Mouse (Mus musculus) ZHBTc4 (cell line): ENCODE measurements at regions not wholly inside any gene's neighbourhood (a gene's known extent, or its start where the extent isn't known, plus 50 kb on each side); places are given as distances from the start of the nearest gene placed in this dataset.

Source experiments
- DNase-seq: peaks from one replicate; pipeline ENCODE4 v3.0.0-alpha.2; 2011; ENCODE audit warnings: low read depth, low spot score

- no peak for DNase-seq
These were observed 619.6 kb downstream of the Pom121l12 start for GRCm38 (mm10) chr11:15218671-15219070.

- DNase-seq, result peak; percentile 68
These were observed 622.8 kb downstream of the Pom121l12 start for GRCm38 (mm10) chr11:15221856-15222255.

DNA sequence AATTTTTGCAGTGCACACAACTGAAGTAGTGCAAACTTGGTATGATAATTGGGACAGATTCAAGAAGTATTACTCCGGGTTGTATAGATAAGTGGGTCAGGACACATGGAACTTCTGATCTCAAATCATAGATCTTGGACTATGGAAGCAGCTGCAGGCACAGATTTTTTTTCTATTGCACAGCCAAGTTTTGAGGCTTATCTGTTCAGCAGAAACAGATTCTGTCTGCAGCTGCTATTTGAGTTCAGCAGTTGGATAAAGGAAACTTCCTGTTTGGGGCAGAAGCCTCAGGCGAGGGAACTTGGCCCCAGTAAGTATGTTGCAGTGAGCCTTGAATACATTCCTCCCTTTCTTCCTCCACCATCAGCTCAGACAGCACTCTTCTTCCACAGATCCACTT is 650.9 kb downstream of the Pom121l12 start:
- no peak for DNase-seq

DNA sequence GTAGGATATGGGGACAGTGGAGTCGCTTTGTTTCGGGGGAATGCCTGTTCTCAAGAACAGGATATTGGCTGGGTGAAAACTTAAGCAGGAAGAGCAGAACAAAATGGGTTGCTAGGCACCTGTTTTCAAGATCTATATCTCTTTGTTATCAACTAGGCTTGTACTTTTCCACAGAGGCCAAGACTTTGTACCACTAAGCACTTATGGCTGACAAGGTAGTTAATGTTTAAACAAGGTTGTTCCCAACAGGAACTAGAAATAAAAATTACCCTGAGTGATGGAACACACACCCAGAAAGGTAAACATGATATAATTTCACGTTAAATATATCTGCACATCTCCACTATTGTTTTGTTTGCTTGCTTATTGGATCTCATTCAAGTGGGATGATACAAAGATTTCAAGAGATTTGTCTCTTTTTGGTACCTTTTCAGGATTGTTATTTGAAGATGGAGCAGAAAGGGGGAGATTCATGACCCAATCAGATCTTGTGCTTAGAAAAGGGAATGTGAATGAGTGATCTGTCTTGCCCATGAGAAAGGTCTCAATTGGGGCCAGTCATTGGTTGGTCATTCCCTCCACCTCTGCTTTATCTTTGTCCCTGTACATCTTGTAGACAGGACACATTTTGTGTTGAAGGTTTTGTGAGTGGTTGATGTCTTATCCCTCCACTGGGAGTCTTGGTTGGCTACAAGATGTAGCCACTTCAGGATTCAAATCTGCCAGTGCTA is 675.1 kb downstream of the Pom121l12 start:
- no peak for DNase-seq

DNA sequence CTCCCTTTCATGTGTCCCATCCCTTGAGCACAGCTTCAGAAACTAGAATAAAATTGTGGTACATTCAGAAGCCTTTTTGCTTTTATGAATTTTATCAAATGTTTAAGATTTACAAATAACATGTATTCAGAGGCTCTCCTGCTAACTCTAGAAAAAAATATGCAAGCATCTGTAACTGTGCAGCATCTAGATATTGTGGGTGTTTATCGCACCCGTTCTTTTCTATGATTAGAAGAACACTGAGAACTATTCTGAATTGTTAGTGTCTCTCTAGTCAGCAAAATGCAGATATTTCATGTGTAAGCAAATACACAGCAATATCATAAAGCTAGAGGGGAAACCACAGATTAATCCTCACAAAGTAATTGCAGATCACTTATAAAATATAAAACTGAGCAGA is 709.4 kb downstream of the Pom121l12 start:
- no peak for DNase-seq
